Mouse (Mus musculus) intestine, postnatal 0 days (tissue): Measurements from ENCODE around the gene Qrich1. TPM values are rescaled to one million over a fixed set of nuclear protein-coding genes. Genes with fewer than 3 reads are reported as not detected.
A peak's percentile ranks its signal among the peaks of the same experiment; 100 is the strongest.
"Not testable (repeated sequence)": the region's sequence is repeated elsewhere in the genome, so short reads cannot be mapped to it uniquely, and the experiment has no call there.

Experiments used
- ATAC-seq: fragments of 200-750 bp; cut with Nextera tagmentation; 2 replicates; pipeline ENCODE4 v1.8.0; 2017; ENCODE audit warnings: mild to moderate bottlenecking, moderate TSS enrichment, moderate library complexity
- H3K27ac ChIP-seq: fragments of 300-500 bp; sonication (generic); 2 replicates; pipeline ENCODE4 v1.5.1; 2014; ENCODE audit warnings: mild to moderate bottlenecking, low read depth, low read length, moderate library complexity
- H3K27me3 ChIP-seq: fragments of 300-500 bp; sonication (generic); replicated peaks from 2 replicates; pipeline ENCODE4 v1.6.1; 2014; ENCODE audit warnings: low read length, mixed read lengths; ENCODE audit not compliant: control insufficient read depth, insufficient read depth
- H3K36me3 ChIP-seq: fragments of 300-500 bp; sonication (generic); 2 replicates; pipeline ENCODE4 v1.6.1; 2014; ENCODE audit warnings: mild to moderate bottlenecking, moderate library complexity; ENCODE audit not compliant: control insufficient read depth, insufficient read depth
- H3K4me1 ChIP-seq: fragments of 300-500 bp; sonication (generic); replicated peaks from 2 replicates; pipeline ENCODE4 v1.6.1; 2014; ENCODE audit warnings: antibody characterized with exemption, low read length, mixed read lengths; ENCODE audit not compliant: control insufficient read depth, insufficient read depth
- H3K4me2 ChIP-seq: fragments of 300-500 bp; sonication (generic); replicated peaks from 2 replicates; pipeline ENCODE4 v1.6.1; 2014; ENCODE audit warnings: low read depth, mild to moderate bottlenecking, moderate library complexity
- H3K4me3 ChIP-seq: fragments of 300-500 bp; sonication (generic); 2 replicates; pipeline ENCODE4 v1.5.1; 2014; ENCODE audit warnings: low read depth, low read length
- H3K9ac ChIP-seq: fragments of 300-500 bp; sonication (generic); 2 replicates; pipeline ENCODE4 v1.6.1; 2014; ENCODE audit warnings: mild to moderate bottlenecking, low read depth, low read length
- H3K9me3 ChIP-seq: fragments of 300-500 bp; sonication (generic); 2 replicates; pipeline ENCODE4 v1.6.1; 2016; ENCODE audit warnings: mixed run types; ENCODE audit not compliant: control insufficient read depth
- CTCF ChIP-seq: sonication (generic); IDR thresholded peaks from 2 replicates; pipeline ENCODE4 v1.5.1; 2016; ENCODE audit warnings: low read depth, mild to moderate bottlenecking, control low read depth, antibody characterized with exemption, moderate library complexity
- WGBS: fragments of 180-500 bp; shearing (Covaris S2); extraction: QIAGEN DNeasy Blood & Tissue Kit; methylation state at CpG from one replicate; pipeline ENCODE4 v1.1.7; 2014; 5-methylcytosine and 5-hydroxymethylcytosine counted together
- microRNA counts: library from miRNA; unstranded; fragments of <30 nt; microRNA quantifications from one replicate; lab custom pipeline; 2016
- microRNA-seq: library from miRNA; unstranded; fragments of <30 nt; microRNA quantifications from one replicate; pipeline ENCODE4, GENCODE M21; 2016
- polyA plus RNA-seq: library from polyadenylated mRNA; unstranded; fragments of >200 nt; fragmentation: Nextera tagmentation; extraction: Ambion mirVana; gene quantifications from 2 replicates; pipeline ENCODE4 v1.2.1, GENCODE M21; 2015

Qrich1 gene
- polyA plus RNA-seq, 1 experiment from 2014 or later, result 46.8 TPM

- Histone ChIP-seq H3K4me1 (no peaks in the 10 kb centered on the region), H3K27me3 (no peaks in the 10 kb centered on the region), H3K36me3 (peaks cover 26% of the 10 kb centered on the region), H3K9ac (no peak overlapping the region), H3K27ac (no peak overlapping the region), H3K4me2 (no peak overlapping the region), H3K9me3 (no peaks in the 10 kb centered on the region), H3K4me3 (no peak overlapping the region)
- no peak for ATAC-seq
- TF ChIP-seq CTCF, result no peak
- WGBS, result 39% methylated on average over 2 of the region's 2 CpGs
Measured at GRCm38 (mm10) chr9:108600011-108600410, 83.4 kb downstream of the Qrich1 start.

GRCm38 (mm10) chr9:108601986-108602385 lies 85.4 kb downstream of the Qrich1 start:
- no peaks in the 10 kb centered on the region for H3K27me3 ChIP-seq
- no peak for ATAC-seq
- no peak overlapping the region for H3K4me3 ChIP-seq
- no peaks in the 10 kb centered on the region for H3K9me3 ChIP-seq
- TF ChIP-seq CTCF, result no peak
- no peak overlapping the region for H3K9ac ChIP-seq
- H3K27ac ChIP-seq, result no peak overlapping the region
- no peak overlapping the region for H3K4me2 ChIP-seq
- no peaks in the 10 kb centered on the region for H3K4me1 ChIP-seq
- H3K36me3 ChIP-seq, result peaks cover 44% of the 10 kb centered on the region
- WGBS, result 41% methylated on average over 4 of the region's 4 CpGs

- H3K4me3 ChIP-seq, H3K4me1 ChIP-seq, ATAC-seq, H3K9ac ChIP-seq, H3K4me2 ChIP-seq, H3K27me3 ChIP-seq, H3K27ac ChIP-seq, H3K9me3 ChIP-seq: not testable (repeated sequence)
- H3K36me3 ChIP-seq, result peaks cover 92% of the 10 kb centered on the region
- WGBS, result 42% methylated on average over 5 of the region's 5 CpGs
Measured at GRCm38 (mm10) chr9:108607929-108608328, 91.3 kb downstream of the Qrich1 start.

- H3K9ac ChIP-seq, result no peak overlapping the region
- peaks cover 91% of the 10 kb centered on the region for H3K36me3 ChIP-seq
- no peak overlapping the region for H3K4me2 ChIP-seq
- no peak overlapping the region for H3K27ac ChIP-seq
- peak; percentile 65 for ATAC-seq
- no peak overlapping the region for H3K4me3 ChIP-seq
- H3K9me3 ChIP-seq, result no peaks in the 10 kb centered on the region
- H3K27me3 ChIP-seq, result no peaks in the 10 kb centered on the region
- 51% methylated on average over 4 of the region's 4 CpGs for WGBS
- no peak for TF ChIP-seq CTCF
- H3K4me1 ChIP-seq, result no peaks in the 10 kb centered on the region
Measured at GRCm38 (mm10) chr9:108608889-108609288, 92.3 kb downstream of the Qrich1 start.

MicroRNAs encoded within 50 kb of the gene (microRNA counts, 519-probe panel; counts per million panel counts)
- microRNA mmu-miR-191 (lab: Ali Mortazavi, UCI), result 4,298 counts per million, percentile 64 among the panel's probes with 10 or more counts
- 3,895 counts per million, percentile 54 among the panel's probes with 10 or more counts for microRNA mmu-miR-425 (lab: Ali Mortazavi, UCI)

Small RNA genes lying within 50 kb of the gene (microRNA-seq; reads per million reads assigned to microRNA genes)
- gene Gm24083 (not detected), gene Mir191 (not detected), gene Mir425 (3,068 reads per million, percentile 87 among the genes with 10 or more reads in this experiment)

Other genes with a start within 250 kb of the Qrich1 start
- 12.4 and 15.6 TPM in 2 replicates for gene Nicn1, start 226.4 kb upstream of the Qrich1 start, polyA plus RNA-seq
- gene Amt, start 220.0 kb upstream of the Qrich1 start, polyA plus RNA-seq, result 4.5 and 4.8 TPM in 2 replicates
- gene Rhoa, start 210.7 kb upstream of the Qrich1 start, polyA plus RNA-seq, result 313 and 315 TPM in 2 replicates
- 48.6 and 50.4 TPM in 2 replicates for gene Tcta, start 210.6 kb upstream of the Qrich1 start, polyA plus RNA-seq
- gene Gpx1, start 177.9 kb upstream of the Qrich1 start, polyA plus RNA-seq, result 997 and 1,037 TPM in 2 replicates
- gene Usp4, start 169.0 kb upstream of the Qrich1 start, polyA plus RNA-seq, result 44.9 and 45.2 TPM in 2 replicates
- gene 1700102P08Rik, start 124.0 kb upstream of the Qrich1 start, polyA plus RNA-seq, result 0.14 TPM in 1 of 2 replicates, not detected in the other
- 0.29 TPM in 2 replicates for gene Ccdc36, start 88.3 kb upstream of the Qrich1 start, polyA plus RNA-seq
- not detected in 2 replicates for gene BC048562, start 80.3 kb upstream of the Qrich1 start, polyA plus RNA-seq
- 29.4 and 30.2 TPM in 2 replicates for gene Ccdc71, start 56.3 kb upstream of the Qrich1 start, polyA plus RNA-seq
- gene Klhdc8b, start 55.2 kb upstream of the Qrich1 start, polyA plus RNA-seq, result 24.2 and 24.8 TPM in 2 replicates
- gene Lamb2, start 37.1 kb upstream of the Qrich1 start, polyA plus RNA-seq, result 8.9 and 10.1 TPM in 2 replicates
- 17.2 and 17.6 TPM in 2 replicates for gene Usp19, start 26.2 kb upstream of the Qrich1 start, polyA plus RNA-seq
- 66.4 and 74.7 TPM in 2 replicates for gene Qars, start 9.1 kb upstream of the Qrich1 start, polyA plus RNA-seq
- 50.6 and 50.7 TPM in 2 replicates for gene Impdh2, start 43.5 kb downstream of the Qrich1 start, polyA plus RNA-seq
- 47.9 and 53.4 TPM in 2 replicates for gene Ndufaf3, start 50.6 kb downstream of the Qrich1 start, polyA plus RNA-seq
- gene Dalrd3, start 53.1 kb downstream of the Qrich1 start, polyA plus RNA-seq, result 36.7 and 38.3 TPM in 2 replicates
- gene Wdr6, start 61.9 kb downstream of the Qrich1 start, polyA plus RNA-seq, result 16.7 and 16.8 TPM in 2 replicates
- gene P4htm, start 80.9 kb downstream of the Qrich1 start, polyA plus RNA-seq, result 2.8 and 2.9 TPM in 2 replicates
- gene Arih2, start 132.6 kb downstream of the Qrich1 start, polyA plus RNA-seq, result 22.6 and 25.1 TPM in 2 replicates
- 159 TPM in 2 replicates for gene Slc25a20, start 145.3 kb downstream of the Qrich1 start, polyA plus RNA-seq
- gene Prkar2a, start 172.5 kb downstream of the Qrich1 start, polyA plus RNA-seq, result 28.3 and 31.8 TPM in 2 replicates